Mouse (Mus musculus) frontal cortex, postnatal 14 days (tissue): ENCODE data around the gene Rwdd3.

Experiments used
- DNase-seq, 2 experiments: peaks; one replicate each; pipeline ENCODE4 v3.0.0; 2022; ENCODE audit warnings: low spot score in 2 of 2

The Rwdd3 gene

GRCm38 (mm10) chr3:121160424-121160823, 11.1 kb downstream of the Rwdd3 start:
- no peak for DNase-seq

- no peak for DNase-seq
These were observed 11.9 kb downstream of the Rwdd3 start for GRCm38 (mm10) chr3:121159566-121159965.

DNA sequence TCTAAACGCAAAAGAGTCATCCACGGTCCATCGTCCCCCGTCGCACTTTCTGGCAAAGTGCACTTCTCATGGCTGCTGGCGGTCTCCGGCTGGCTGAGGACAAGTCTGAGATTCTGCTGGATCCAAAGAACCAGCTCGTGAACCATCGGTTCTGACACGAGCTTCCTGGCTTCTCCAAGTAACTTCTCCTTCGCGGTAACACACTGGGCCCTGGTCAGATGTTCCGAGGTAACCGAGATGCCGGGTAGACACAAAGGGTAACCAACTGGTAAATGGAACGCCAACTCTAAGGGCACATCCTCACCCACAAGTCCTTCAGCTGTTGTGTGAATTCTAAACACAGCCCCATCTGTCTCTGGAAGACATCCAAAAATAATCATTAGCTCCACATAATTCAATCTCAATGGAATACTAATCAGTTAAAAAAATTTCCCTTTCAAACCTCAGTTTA, 12.6 kb downstream of the Rwdd3 start:
- no peak for DNase-seq

- no peak for DNase-seq
These were observed 13.8 kb downstream of the Rwdd3 start for GRCm38 (mm10) chr3:121157546-121158330.

DNA sequence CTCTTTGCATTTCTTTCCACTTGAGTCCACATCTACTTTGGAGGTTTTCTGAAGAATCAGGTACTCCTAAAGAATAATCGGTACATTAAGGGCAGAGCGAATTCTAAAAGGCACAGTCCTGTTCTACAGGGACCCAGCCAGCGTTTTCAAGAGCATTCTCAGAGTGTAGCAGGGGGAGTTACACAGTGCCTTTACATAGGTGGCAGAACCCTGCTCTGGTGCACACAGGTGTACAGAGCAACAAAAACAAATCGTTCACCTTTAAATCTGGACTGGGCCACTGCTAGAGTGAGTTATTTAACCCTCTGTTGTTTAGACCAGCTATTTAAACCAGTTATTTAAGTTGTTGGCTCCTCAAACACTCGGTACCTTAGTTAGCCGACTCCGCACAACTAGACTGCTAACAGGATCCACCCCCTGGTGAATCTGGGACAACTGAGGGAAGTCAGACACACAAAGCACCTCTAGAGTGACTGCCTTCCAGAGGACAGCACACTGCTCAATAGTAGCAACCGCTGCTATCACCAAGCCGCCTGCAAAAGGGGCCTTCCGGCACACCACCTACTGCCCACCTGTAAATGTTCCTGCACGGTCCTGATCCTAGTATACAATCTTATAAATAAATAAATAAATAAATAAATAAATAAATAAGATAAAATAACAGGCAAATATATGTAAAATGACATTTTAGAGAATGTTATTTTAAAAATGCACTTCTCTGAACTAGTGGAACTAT, 14.9 kb downstream of the Rwdd3 start:
- no peak for DNase-seq

DNA sequence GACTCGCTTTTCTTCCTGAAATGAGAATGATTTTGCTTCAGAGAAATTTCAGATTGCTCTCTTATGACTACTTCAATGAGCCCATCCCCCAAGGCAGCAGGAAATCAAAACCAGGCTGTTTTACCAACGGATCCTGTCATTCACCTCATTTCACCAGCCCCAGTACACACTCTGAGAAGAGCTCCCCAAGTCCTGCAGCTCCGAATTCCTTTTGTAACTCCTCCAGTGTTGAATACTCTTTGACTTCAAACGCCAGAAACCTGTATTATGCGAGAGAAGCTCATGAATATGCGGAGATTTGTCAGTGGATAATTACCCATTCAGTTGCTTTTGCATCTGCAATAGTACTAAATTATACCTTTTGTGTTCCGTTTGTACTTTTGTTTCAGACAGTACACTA, 15.5 kb downstream of the Rwdd3 start:
- no peak for DNase-seq

DNA sequence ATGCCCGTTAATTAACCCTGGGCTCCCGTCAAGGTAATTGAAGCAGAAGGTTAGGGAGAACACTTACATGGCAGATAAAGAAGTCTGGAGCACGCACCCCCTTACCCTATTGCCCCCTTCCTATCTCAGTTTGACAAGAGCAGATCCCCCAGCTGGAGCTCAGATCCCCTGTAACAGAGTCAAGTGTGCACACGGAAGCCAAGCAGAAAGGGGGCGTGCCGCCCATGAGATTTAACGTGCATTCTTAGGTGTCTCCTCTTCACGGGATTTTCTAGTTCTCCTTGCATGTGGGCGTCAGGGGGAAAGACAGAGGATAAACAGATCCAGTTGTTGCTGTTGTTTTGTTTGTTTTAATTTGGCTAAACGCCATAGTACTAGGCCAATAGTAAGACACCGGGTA, 37.6 kb downstream of the Rwdd3 start:
- DNase-seq = no peak

- no peak for DNase-seq
These were observed 38.5 kb downstream of the Rwdd3 start for GRCm38 (mm10) chr3:121133039-121133438.

DNA sequence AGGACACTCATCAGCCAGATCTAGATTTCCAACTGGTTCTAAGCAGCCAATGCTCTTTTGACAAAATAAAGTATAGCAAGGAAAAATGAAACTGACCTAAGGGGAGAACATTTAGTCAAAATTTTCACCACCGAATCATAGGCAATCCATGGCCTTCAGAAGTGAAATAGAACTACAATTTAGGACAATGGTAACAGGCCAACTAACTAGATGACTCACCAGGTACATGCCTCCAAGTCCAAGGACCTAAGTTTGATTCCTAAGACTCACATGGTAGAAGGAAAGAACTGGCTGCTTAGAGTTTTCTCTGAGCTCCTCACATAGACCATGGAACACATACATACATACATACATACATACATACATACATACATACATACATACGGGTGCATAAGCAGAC, 44.3 kb downstream of the Rwdd3 start:
- DNase-seq = no peak

- DNase-seq = no peak
These were observed 45.0 kb downstream of the Rwdd3 start for GRCm38 (mm10) chr3:121126476-121126875.

DNA sequence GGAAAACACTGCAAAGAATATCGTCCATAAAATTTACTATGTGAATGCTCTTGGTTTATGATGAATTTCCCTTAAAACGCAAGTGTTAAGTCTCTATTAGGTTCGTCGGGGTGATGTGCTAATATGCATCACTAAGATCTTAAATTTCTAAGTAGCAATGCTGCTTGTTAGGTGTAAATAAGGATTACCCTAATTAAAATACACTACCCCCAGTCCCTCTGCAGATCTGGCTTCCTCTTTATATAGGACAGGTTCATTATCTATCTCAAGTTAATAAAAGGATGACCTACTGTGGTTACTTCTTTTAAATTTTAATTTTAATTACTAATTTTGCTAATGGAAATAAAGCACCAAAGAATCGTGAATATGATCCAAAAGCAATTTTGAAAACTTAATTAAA, 50.4 kb downstream of the Rwdd3 start:
- DNase-seq = no peak

- DNase-seq = no peak
These were observed 54.9 kb downstream of the Rwdd3 start for GRCm38 (mm10) chr3:121116590-121116989.

- DNase-seq = no peak
These were observed 55.4 kb downstream of the Rwdd3 start for GRCm38 (mm10) chr3:121116067-121116466.

- no peak for DNase-seq
These were observed 60.4 kb downstream of the Rwdd3 start for GRCm38 (mm10) chr3:121111068-121111467.

DNA sequence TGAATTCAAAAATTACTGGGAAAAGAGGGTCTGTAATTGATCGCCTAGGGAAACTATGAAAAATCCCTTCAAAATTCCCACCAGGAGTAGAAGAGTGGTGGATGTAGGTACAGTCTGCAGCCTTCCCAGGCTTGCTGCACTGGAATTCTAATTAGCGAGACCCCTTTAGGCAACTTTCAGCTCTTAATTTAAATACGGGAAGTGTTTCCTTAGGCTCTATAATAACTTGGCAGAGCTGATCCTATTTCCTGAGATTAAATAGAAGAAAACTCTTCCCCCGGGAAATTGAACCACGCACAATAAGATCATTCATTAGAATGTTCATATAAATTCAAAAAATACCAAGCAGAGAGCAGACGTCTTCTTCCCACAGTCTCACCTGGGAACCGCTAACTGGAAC, 61.1 kb downstream of the Rwdd3 start:
- no peak for DNase-seq

GRCm38 (mm10) chr3:121107481-121107880, 64.0 kb downstream of the Rwdd3 start:
- DNase-seq = no peak

DNA sequence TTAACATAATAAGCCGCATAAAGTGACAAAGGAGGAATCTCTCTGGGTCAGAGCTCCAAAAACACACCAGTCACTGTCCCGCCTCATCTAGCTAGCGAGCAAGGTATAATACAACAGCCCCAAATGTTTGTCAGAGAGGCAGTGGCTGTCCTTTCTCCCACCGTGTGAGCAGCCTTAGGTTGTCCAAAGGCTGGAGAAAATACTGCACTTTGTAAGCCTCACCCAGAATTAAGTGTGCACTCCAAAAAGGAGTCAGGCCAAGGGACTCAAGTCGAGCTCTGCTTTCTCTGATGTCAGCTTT, 66.1 kb downstream of the Rwdd3 start:
- no peak for DNase-seq
